Mouse (Mus musculus) megakaryocyte, embryonic 14.5 days (primary cell): ENCODE measurements around the gene Nfat5. TPM values are rescaled to one million over a fixed set of nuclear protein-coding genes. Genes with fewer than 3 reads are reported as not detected.

Experiments
- H3K27me3 ChIP-seq: replicated peaks from 2 replicates; pipeline ENCODE3; 2012; ENCODE audit warnings: inconsistent platforms
- H3K36me3 ChIP-seq: replicated peaks from 2 replicates; pipeline ENCODE3; 2012; ENCODE audit warnings: low read length, inconsistent platforms, mixed read lengths
- H3K4me1 ChIP-seq: 2 replicates; pipeline ENCODE4 v1.6.1; 2012; ENCODE audit warnings: inconsistent platforms
- H3K4me3 ChIP-seq: replicated peaks from 2 replicates; pipeline ENCODE3; 2012; ENCODE audit warnings: moderate library complexity, mild to moderate bottlenecking, inconsistent platforms
- H3K9me3 ChIP-seq: 2 replicates; pipeline ENCODE4 v1.6.1; 2012; ENCODE audit warnings: inconsistent platforms
- FLI1 ChIP-seq: IDR thresholded peaks from 2 replicates; pipeline ENCODE4 v1.6.1; 2012; ENCODE audit warnings: low read length, inconsistent platforms, mixed read lengths
- GATA1 ChIP-seq: IDR thresholded peaks from 3 replicates; pipeline ENCODE4 v1.6.1; 2012; ENCODE audit warnings: mixed read lengths, low read length, inconsistent platforms, borderline replicate concordance
- polyA plus RNA-seq: library from polyadenylated mRNA; stranded (reverse); fragments of >175 nt; gene quantifications from 2 replicates; pipeline ENCODE4 v1.2.3, GENCODE M21; 2012; ENCODE audit warnings: low replicate concordance; ENCODE audit not compliant: insufficient read depth

Gene Nfat5
- polyA plus RNA-seq, 1 experiment: 0.41 TPM

GRCm38 (mm10) chr8:107411391-107411790 is 118.1 kb downstream of the Nfat5 start:
- Histone ChIP-seq H3K4me3 (no peak overlapping the region), H3K4me1 (peaks cover 25% of the 10 kb centered on the region), H3K9me3 (no peaks in the 10 kb centered on the region), H3K36me3 (peaks cover 91% of the 10 kb centered on the region), H3K27me3 (no peaks in the 10 kb centered on the region)
- no peak for TF ChIP-seq GATA1
- TF ChIP-seq FLI1: no peak

- H3K36me3 ChIP-seq: peaks cover 94% of the 10 kb centered on the region
- TF ChIP-seq GATA1 (no peak), FLI1 (no peak)
- H3K27me3 ChIP-seq: no peaks in the 10 kb centered on the region
- H3K4me3 ChIP-seq: no peak overlapping the region
- no peaks in the 10 kb centered on the region for H3K9me3 ChIP-seq
- peaks cover 17% of the 10 kb centered on the region for H3K4me1 ChIP-seq
These were observed 119.3 kb downstream of the Nfat5 start for GRCm38 (mm10) chr8:107412552-107412951.

GRCm38 (mm10) chr8:107413881-107414280 is 120.6 kb downstream of the Nfat5 start:
- Histone ChIP-seq H3K27me3 (no peaks in the 10 kb centered on the region), H3K4me3 (no peak overlapping the region), H3K4me1 (peaks cover 11% of the 10 kb centered on the region), H3K36me3 (peaks cover 98% of the 10 kb centered on the region), H3K9me3 (no peaks in the 10 kb centered on the region)
- TF ChIP-seq GATA1 (no peak), FLI1 (no peak)

- no peak overlapping the region for H3K4me3 ChIP-seq
- H3K4me1 ChIP-seq: peaks cover 17% of the 10 kb centered on the region
- no peaks in the 10 kb centered on the region for H3K9me3 ChIP-seq
- TF ChIP-seq FLI1 (no peak), GATA1 (no peak)
- H3K27me3 ChIP-seq: no peaks in the 10 kb centered on the region
- H3K36me3 ChIP-seq: peaks cover 100% of the 10 kb centered on the region
These were observed 123.7 kb downstream of the Nfat5 start for GRCm38 (mm10) chr8:107417001-107417400.

GRCm38 (mm10) chr8:107424176-107424575 is 130.9 kb downstream of the Nfat5 start:
- H3K27me3 ChIP-seq: peaks cover 3% of the 10 kb centered on the region
- peaks cover 41% of the 10 kb centered on the region for H3K36me3 ChIP-seq
- no peaks in the 10 kb centered on the region for H3K9me3 ChIP-seq
- peaks cover 40% of the 10 kb centered on the region for H3K4me1 ChIP-seq
- peak overlapping the region; percentile 96 for H3K4me3 ChIP-seq
- TF ChIP-seq GATA1 (no peak), FLI1 (no peak)

- peaks cover 3% of the 10 kb centered on the region for H3K27me3 ChIP-seq
- H3K4me1 ChIP-seq: peaks cover 40% of the 10 kb centered on the region
- TF ChIP-seq GATA1 (no peak), FLI1 (no peak)
- no peaks in the 10 kb centered on the region for H3K9me3 ChIP-seq
- H3K4me3 ChIP-seq: peak within 1 kb of the TSS; percentile 96
- peaks cover 36% of the 10 kb centered on the region for H3K36me3 ChIP-seq
These were observed 131.4 kb downstream of the Nfat5 start, which contains the start of gene Nob1 for GRCm38 (mm10) chr8:107424597-107425229. TSS of gene Nob1 (minus strand) at chr8:107425051.

GRCm38 (mm10) chr8:107425230-107425597 is 131.9 kb downstream of the Nfat5 start:
- Histone ChIP-seq H3K4me1 (peaks cover 40% of the 10 kb centered on the region), H3K36me3 (peaks cover 31% of the 10 kb centered on the region), H3K9me3 (peaks cover 4% of the 10 kb centered on the region; the same call in 1 of the 2 replicates), H3K4me3 (peak overlapping the region; percentile 96), H3K27me3 (peaks cover 6% of the 10 kb centered on the region)
- no peak for TF ChIP-seq GATA1
- TF ChIP-seq FLI1: no peak

Other genes starting within 250 kb of the Nfat5 start
- gene Pdf, start 244.9 kb upstream of the Nfat5 start, polyA plus RNA-seq: 7.9 and 8.3 TPM in 2 replicates
- 9.2 and 18.5 TPM in 2 replicates for gene Cog8, start 236.8 kb upstream of the Nfat5 start, polyA plus RNA-seq
- gene Nip7, start 236.6 kb upstream of the Nfat5 start, polyA plus RNA-seq: 4.2 and 5.3 TPM in 2 replicates
- gene Tmed6, start 227.8 kb upstream of the Nfat5 start, polyA plus RNA-seq: not detected in 2 replicates
- 8.9 and 16.2 TPM in 2 replicates for gene Terf2, start 196.9 kb upstream of the Nfat5 start, polyA plus RNA-seq
- 2.0 and 13.0 TPM in 2 replicates for gene Cyb5b, start 142.8 kb upstream of the Nfat5 start, polyA plus RNA-seq
- 0.43 TPM in 1 of 2 replicates, not detected in the other for gene Nqo1, start 109.7 kb downstream of the Nfat5 start, polyA plus RNA-seq
- 23.2 and 31.2 TPM in 2 replicates for gene Nob1, start 131.6 kb downstream of the Nfat5 start, polyA plus RNA-seq
- 32.4 and 80.9 TPM in 2 replicates for gene Wwp2, start 142.9 kb downstream of the Nfat5 start, polyA plus RNA-seq